Comparison of ENCODE assay signal across 9 mouse cellular contexts in genomic region chr11:85849037-85849436, GRCm38 (mm10). TPM values are rescaled to one million over a fixed set of nuclear protein-coding genes. Genes with fewer than 3 reads are reported as not detected.
DNase-seq lines count a peak whose midpoint lies in the region; ATAC-seq lines count a peak whose summit lies in the region.
"Had no signal": no experiment of that assay in that cellular context is flagged by ENCODE, and none has a peak within 500 bp of the region (broad histone marks: within the 10 kb centered on the region; RNA-seq: fewer than 3 reads in every experiment).

No protein-coding gene starts in this region.

- no peaks in the 10 kb centered on the region for H3K9me3 ChIP-seq in intestine, embryonic 15.5 days
- no peaks in the 10 kb centered on the region for H3K9me3 ChIP-seq in liver, embryonic 13.5 days (replicated peaks)

- peak overlapping the region; percentile 58 for H3K4me2 ChIP-seq in intestine, embryonic 15.5 days (replicated peaks)
- H3K4me2 ChIP-seq in liver, embryonic 13.5 days, result peak overlapping the region; percentile 45

- H3K4me1 ChIP-seq in intestine, embryonic 15.5 days (replicated peaks), result peaks cover 1% of the 10 kb centered on the region; the same call in 1 of the 2 replicates
- H3K4me1 ChIP-seq in liver, embryonic 13.5 days (replicated peaks), result peaks cover 6% of the 10 kb centered on the region

- peak overlapping the region; percentile 23 for H3K4me3 ChIP-seq in intestine, embryonic 15.5 days (replicated peaks)
- 0 out of 2 replicates have a peak overlapping the region, but pooled peaks have one; percentile 14 for H3K4me3 ChIP-seq in liver, embryonic 13.5 days (replicated peaks)

- ATAC-seq in common myeloid progenitor, adult 5-6 weeks (replicated peaks; ENCODE audit: low read depth, poor library complexity, severe bottlenecking), result peak; percentile 80
- peak; percentile 72 for ATAC-seq in granulocyte monocyte progenitor cell, adult 5-6 weeks (replicated peaks; ENCODE audit: poor library complexity, severe bottlenecking)
- ATAC-seq in intestine, embryonic 15.5 days, result peak; percentile 60
- ATAC-seq in liver, embryonic 13.5 days (ENCODE audit: low read depth), result peak; percentile 63

- 2% methylated on average over 21 of the region's 21 CpGs for WGBS in intestine, embryonic 15.5 days
- 7% methylated on average over 21 of the region's 21 CpGs for WGBS in liver, embryonic 13.5 days (ENCODE audit: insufficient replicate concordance)

- no peak overlapping the region for H3K27ac ChIP-seq in intestine, embryonic 15.5 days
- no peak overlapping the region for H3K27ac ChIP-seq in liver, embryonic 13.5 days

- H3K27me3 ChIP-seq in intestine, embryonic 15.5 days (replicated peaks), result peaks cover 7% of the 10 kb centered on the region
- H3K27me3 ChIP-seq in liver, embryonic 13.5 days, result peaks cover 54% of the 10 kb centered on the region

- no peak overlapping the region for H3K9ac ChIP-seq in intestine, embryonic 15.5 days
- no peak overlapping the region for H3K9ac ChIP-seq in liver, embryonic 13.5 days

- DNase-seq in CD4-positive, CD25-positive, alpha-beta regulatory T cell, adult 2 months (ENCODE audit: low read depth, low spot score), result peak; percentile 79
- DNase-seq in T-cell, adult 2 months (ENCODE audit: low spot score), result peak; percentile 37
- peak; percentile 43 for DNase-seq in liver, embryonic 13.5 days
- peak; percentile 68 for DNase-seq in naive thymus-derived CD4-positive, alpha-beta T cell, adult 2 months (ENCODE audit: low read depth)
- peak; percentile 76 for DNase-seq in thymus, postnatal 0 days (ENCODE audit: low spot score)

- H3K36me3 ChIP-seq in intestine, embryonic 15.5 days, result no peaks in the 10 kb centered on the region
- no peaks in the 10 kb centered on the region for H3K36me3 ChIP-seq in liver, embryonic 13.5 days

RNA-seq across cellular contexts. Expression of gene Gm11444, which starts 1.1 kb away (rescaled TPM):
- not detected in 2 replicates for total RNA-seq in common myeloid progenitor, adult 5-6 weeks (2017)
- not detected in 2 replicates for total RNA-seq in granulocyte monocyte progenitor cell, adult 5-6 weeks (2014; fragmentation: Nextera tagmentation)
- total RNA-seq in granulocyte monocyte progenitor cell, adult 5-6 weeks (2017), result not detected in 2 replicates
- polyA plus RNA-seq in intestine, embryonic 15.5 days (2015; fragmentation: Nextera tagmentation; extraction: Ambion mirVana), result not detected in 2 replicates
- polyA plus RNA-seq in liver, embryonic 13.5 days (2015; fragmentation: Nextera tagmentation; extraction: Ambion mirVana), result not detected in 2 replicates
- polyA plus RNA-seq in thymus, postnatal 0 days (2015; fragmentation: Nextera tagmentation; extraction: Ambion mirVana), result not detected in 2 replicates
- total RNA-seq: left cerebral cortex, adult 18-20 months had no signal

RNA-seq across cellular contexts. Expression of gene Tbx2, which starts 16.7 kb away (rescaled TPM):
- 0.05 TPM in 1 of 2 replicates, not detected in the other for total RNA-seq in common myeloid progenitor, adult 5-6 weeks (2017)
- 0.11 TPM in 1 of 2 replicates, not detected in the other for total RNA-seq in granulocyte monocyte progenitor cell, adult 5-6 weeks (2014; fragmentation: Nextera tagmentation)
- total RNA-seq in granulocyte monocyte progenitor cell, adult 5-6 weeks (2017), result not detected in 2 replicates
- 4.9 and 5.6 TPM in 2 replicates for polyA plus RNA-seq in intestine, embryonic 15.5 days (2015; fragmentation: Nextera tagmentation; extraction: Ambion mirVana)
- polyA plus RNA-seq in liver, embryonic 13.5 days (2015; fragmentation: Nextera tagmentation; extraction: Ambion mirVana), result 0.25 and 0.27 TPM in 2 replicates
- 0.58 and 1.0 TPM in 2 replicates for polyA plus RNA-seq in thymus, postnatal 0 days (2015; fragmentation: Nextera tagmentation; extraction: Ambion mirVana)

RNA-seq across cellular contexts. Expression of gene Tbx4, which starts 37.2 kb away (rescaled TPM):
- 0.19 TPM in 1 of 2 replicates, not detected in the other for total RNA-seq in common myeloid progenitor, adult 5-6 weeks (2017)
- not detected in 2 replicates for total RNA-seq in granulocyte monocyte progenitor cell, adult 5-6 weeks (2014; fragmentation: Nextera tagmentation)
- not detected in 2 replicates for total RNA-seq in granulocyte monocyte progenitor cell, adult 5-6 weeks (2017)
- 0.16 TPM in 1 of 2 replicates, not detected in the other for polyA plus RNA-seq in intestine, embryonic 15.5 days (2015; fragmentation: Nextera tagmentation; extraction: Ambion mirVana)
- polyA plus RNA-seq in liver, embryonic 13.5 days (2015; fragmentation: Nextera tagmentation; extraction: Ambion mirVana), result 0.05 and 0.06 TPM in 2 replicates
- polyA plus RNA-seq in thymus, postnatal 0 days (2015; fragmentation: Nextera tagmentation; extraction: Ambion mirVana), result 0.04 TPM in 1 of 2 replicates, not detected in the other
